Mouse (Mus musculus): ENCODE measurements around the gene Spata4. TPM values are rescaled to one million over a fixed set of nuclear protein-coding genes. Genes with fewer than 3 reads are reported as not detected.
"Not testable (repeated sequence)": the region's sequence is repeated elsewhere in the genome, so short reads cannot be mapped to it uniquely, and the experiment has no call there.

Gene Spata4
- polyA plus RNA-seq (2015; fragmentation: Nextera tagmentation; extraction: Ambion mirVana) = not detected in 2 replicates

- no peak for DNase-seq (ENCODE audit: low spot score)
Measured at GRCm38 (mm10) chr8:54600671-54601251, at the start of gene Spata4. Gene Spata4, plus strand, starts transcription at chr8:54600781.

GRCm38 (mm10) chr8:54554921-54555320 lies 45.7 kb upstream of the Spata4 start:
- DNase-seq (ENCODE audit: low spot score) = no peak

- DNase-seq (ENCODE audit: low spot score) = no peak
Measured at GRCm38 (mm10) chr8:54562137-54562536, 38.4 kb upstream of the Spata4 start.

GRCm38 (mm10) chr8:54565181-54565580 lies 35.4 kb upstream of the Spata4 start:
- DNase-seq (ENCODE audit: low spot score) = no peak

GRCm38 (mm10) chr8:54565603-54566260 lies 34.8 kb upstream of the Spata4 start:
- DNase-seq (ENCODE audit: low spot score) = no peak

GRCm38 (mm10) chr8:54567168-54567567 lies 33.4 kb upstream of the Spata4 start:
- no peak for DNase-seq (ENCODE audit: low spot score)

- DNase-seq (ENCODE audit: low spot score) = no peak
Measured at GRCm38 (mm10) chr8:54570618-54571609, 29.7 kb upstream of the Spata4 start.

GRCm38 (mm10) chr8:54581436-54581835 lies 19.1 kb upstream of the Spata4 start:
- no peak for DNase-seq (ENCODE audit: low spot score)

- no peak for DNase-seq (ENCODE audit: low spot score)
Measured at GRCm38 (mm10) chr8:54582886-54583285, 17.7 kb upstream of the Spata4 start.

- DNase-seq (ENCODE audit: low spot score) = no peak
Measured at GRCm38 (mm10) chr8:54594634-54595033, 5.9 kb upstream of the Spata4 start.

GRCm38 (mm10) chr8:54596051-54596450 lies 4.5 kb upstream of the Spata4 start:
- no peak for DNase-seq (ENCODE audit: low spot score)

GRCm38 (mm10) chr8:54596940-54597339 lies 3.6 kb upstream of the Spata4 start:
- no peak for DNase-seq (ENCODE audit: low spot score)

GRCm38 (mm10) chr8:54597386-54597785 lies 3.2 kb upstream of the Spata4 start:
- no peak for DNase-seq (ENCODE audit: low spot score)

GRCm38 (mm10) chr8:54603440-54603839 lies 2.9 kb downstream of the Spata4 start:
- DNase-seq (ENCODE audit: low spot score) = no peak

GRCm38 (mm10) chr8:54609336-54609735 lies 8.8 kb downstream of the Spata4 start:
- DNase-seq (ENCODE audit: low spot score) = no peak

- no peak for DNase-seq (ENCODE audit: low spot score)
Measured at GRCm38 (mm10) chr8:54610238-54610637, 9.7 kb downstream of the Spata4 start.

- DNase-seq (ENCODE audit: low spot score) = not testable (repeated sequence)
Measured at GRCm38 (mm10) chr8:54616710-54617109, 16.1 kb downstream of the Spata4 start.

GRCm38 (mm10) chr8:54638634-54639033 lies 38.1 kb downstream of the Spata4 start:
- DNase-seq (ENCODE audit: low spot score) = no peak

Data from thymus, postnatal 0 days (tissue).